In the genomic region with DNA sequence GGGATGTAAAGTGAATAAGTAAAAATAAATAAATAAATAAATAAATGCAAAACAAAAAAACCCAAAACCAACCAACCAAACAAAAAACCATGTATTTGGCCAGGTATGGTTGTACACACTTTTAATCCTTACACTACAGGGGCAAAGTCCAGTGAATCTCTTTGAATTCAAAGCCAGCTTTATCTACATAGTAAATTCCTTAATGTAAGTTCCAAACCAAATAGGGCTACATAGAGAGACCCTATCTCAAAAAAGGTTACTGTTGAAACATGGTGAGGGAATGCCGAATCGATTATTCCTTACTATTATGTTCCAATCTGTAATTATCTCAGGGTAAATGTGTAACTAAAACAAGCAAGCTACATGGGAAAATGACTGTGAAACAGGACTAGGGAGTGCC, we compare ENCODE assay signal across 26 mouse cellular contexts. TPM values are rescaled to one million over a fixed set of nuclear protein-coding genes. Genes with fewer than 3 reads are reported as not detected.
"Had no signal": no experiment of that assay in that cellular context is flagged by ENCODE, and none has a peak within 500 bp of the region (broad histone marks: within the 10 kb centered on the region; RNA-seq: fewer than 3 reads in every experiment).

No protein-coding gene starts in this region.

- H3K9me3 ChIP-seq: heart, embryonic 13.5 days; heart, embryonic 15.5 days; hindbrain, embryonic 10.5 days; hindbrain, embryonic 12.5 days; limb, embryonic 10.5 days; limb, embryonic 12.5 days; liver, embryonic 13.5 days had no signal

- H3K9ac ChIP-seq: heart, embryonic 13.5 days; heart, embryonic 15.5 days; hindbrain, embryonic 12.5 days; hindbrain, embryonic 14.5 days; limb, embryonic 12.5 days; liver, embryonic 13.5 days had no signal

- DNase-seq: gastrocnemius, adult 2 months; gastrocnemius, postnatal 14 days; gastrocnemius, postnatal 36 days; heart, adult 2 months; heart, postnatal 14 days; heart, postnatal 4 days; kidney, adult 18-20 months; kidney, adult 8-10 months; kidney, postnatal 10 days; kidney, postnatal 25 days; kidney, postnatal 4 days; liver; liver, embryonic 13.5 days had no signal

- H3K4me3 ChIP-seq: gastrocnemius, adult 2 months; heart, adult 2 months; heart, embryonic 13.5 days; heart, embryonic 15.5 days; hindbrain, embryonic 10.5 days; hindbrain, embryonic 12.5 days; layer of hippocampus, adult 2 months; left cerebral cortex, adult 2 months; limb, embryonic 10.5 days; limb, embryonic 12.5 days; liver, embryonic 13.5 days had no signal

- H3K27ac ChIP-seq: gastrocnemius, adult 2 months; heart, adult 2 months; heart, embryonic 13.5 days; heart, embryonic 15.5 days; hindbrain, embryonic 10.5 days; hindbrain, embryonic 12.5 days; hindbrain, embryonic 14.5 days; layer of hippocampus, adult 2 months; left cerebral cortex, adult 2 months; limb, embryonic 10.5 days; limb, embryonic 12.5 days; liver, embryonic 13.5 days had no signal

- H3K27me3 ChIP-seq: heart, embryonic 15.5 days; liver, embryonic 13.5 days had no signal

- ATAC-seq: forebrain, embryonic 16.5 days; hindbrain, embryonic 16.5 days; inflammation-experienced regulatory T-cells, adult 6 months had no signal

- H3K4me2 ChIP-seq: heart, embryonic 11.5 days; heart, embryonic 13.5 days; heart, embryonic 15.5 days; hindbrain, embryonic 12.5 days; hindbrain, embryonic 14.5 days; limb, embryonic 12.5 days; liver, embryonic 13.5 days had no signal

- H3K36me3 ChIP-seq: heart, embryonic 13.5 days; heart, embryonic 15.5 days; hindbrain, embryonic 10.5 days; hindbrain, embryonic 12.5 days; limb, embryonic 10.5 days; limb, embryonic 12.5 days; liver, embryonic 13.5 days had no signal

- H3K4me1 ChIP-seq: heart, embryonic 13.5 days; heart, embryonic 15.5 days; hindbrain, embryonic 10.5 days; hindbrain, embryonic 12.5 days; limb, embryonic 10.5 days; limb, embryonic 12.5 days had no signal

RNA-seq across cellular contexts. Expression of gene Gja6, which starts 5.7 kb away (rescaled TPM):
- total RNA-seq: gastrocnemius, postnatal 36 days had no signal
- polyA plus RNA-seq: heart, adult 2 months; heart, embryonic 15.5 days; inflammation-experienced regulatory T-cells, adult 6 months; limb, embryonic 10.5 days; limb, embryonic 12.5 days had no signal
